Mouse (Mus musculus) T-cell, adult 2 months (primary cell): ENCODE results near the gene Foxi2.

Experiments
- DNase-seq: peaks from one replicate; pipeline ENCODE4 v3.0.0; 2022; ENCODE audit warnings: low spot score

Gene Foxi2

GRCm38 (mm10) chr7:135410237-135410965, at the start of gene Foxi2:
Foxi2 (plus strand) TSS chr7:135410308.
- no peak for DNase-seq

GRCm38 (mm10) chr7:135364606-135365005, 45.5 kb upstream of the Foxi2 start:
- no peak for DNase-seq

GRCm38 (mm10) chr7:135376048-135376447, 34.1 kb upstream of the Foxi2 start:
- DNase-seq = no peak

- no peak for DNase-seq
These were observed 33.2 kb upstream of the Foxi2 start for GRCm38 (mm10) chr7:135376932-135377331.

- DNase-seq = no peak
These were observed 31.8 kb upstream of the Foxi2 start for GRCm38 (mm10) chr7:135378331-135378730.

- DNase-seq = no peak
These were observed 21.1 kb upstream of the Foxi2 start for GRCm38 (mm10) chr7:135389039-135389438.

GRCm38 (mm10) chr7:135392949-135393542, 17.1 kb upstream of the Foxi2 start:
- no peak for DNase-seq

- DNase-seq = no peak
These were observed 15.7 kb upstream of the Foxi2 start for GRCm38 (mm10) chr7:135394436-135394835.

- DNase-seq = no peak
These were observed 14.9 kb upstream of the Foxi2 start for GRCm38 (mm10) chr7:135395242-135395641.

GRCm38 (mm10) chr7:135397096-135397495, 13.0 kb upstream of the Foxi2 start:
- no peak for DNase-seq

GRCm38 (mm10) chr7:135397874-135398273, 12.2 kb upstream of the Foxi2 start:
- DNase-seq = no peak

- DNase-seq = peak; percentile 7
These were observed 6.7 kb upstream of the Foxi2 start for GRCm38 (mm10) chr7:135403416-135403815.

- no peak for DNase-seq
These were observed 3.3 kb upstream of the Foxi2 start for GRCm38 (mm10) chr7:135406761-135407160.

GRCm38 (mm10) chr7:135408501-135408900, 1.6 kb upstream of the Foxi2 start:
- DNase-seq = no peak

GRCm38 (mm10) chr7:135412357-135412756, 2.2 kb downstream of the Foxi2 start:
- no peak for DNase-seq

- no peak for DNase-seq
These were observed 18.7 kb downstream of the Foxi2 start for GRCm38 (mm10) chr7:135428840-135429239.

- DNase-seq = no peak
These were observed 20.8 kb downstream of the Foxi2 start for GRCm38 (mm10) chr7:135430903-135431302.

GRCm38 (mm10) chr7:135443903-135444302, 33.8 kb downstream of the Foxi2 start:
- no peak for DNase-seq

GRCm38 (mm10) chr7:135451340-135451739, 41.2 kb downstream of the Foxi2 start:
- no peak for DNase-seq

GRCm38 (mm10) chr7:135452366-135452765, 42.3 kb downstream of the Foxi2 start:
- no peak for DNase-seq

- DNase-seq = no peak
These were observed 43.6 kb downstream of the Foxi2 start for GRCm38 (mm10) chr7:135453690-135454089.
